Mouse (Mus musculus) right cerebral cortex, postnatal 36 days (tissue): ENCODE measurements at regions not wholly inside any gene's neighbourhood (a gene's known extent, or its start where the extent isn't known, plus 50 kb on each side); places are given as distances from the start of the nearest gene placed in this dataset.
"Not testable (repeated sequence)": the region's sequence is repeated elsewhere in the genome, so short reads cannot be mapped to it uniquely, and the experiment has no call there.

ENCODE experiments used
- DNase-seq, 2 experiments: peaks; one replicate each; pipeline ENCODE4 v3.0.0; 2022; ENCODE audit warnings: low spot score in 2 of 2, mixed read lengths in 1 of 2

DNA sequence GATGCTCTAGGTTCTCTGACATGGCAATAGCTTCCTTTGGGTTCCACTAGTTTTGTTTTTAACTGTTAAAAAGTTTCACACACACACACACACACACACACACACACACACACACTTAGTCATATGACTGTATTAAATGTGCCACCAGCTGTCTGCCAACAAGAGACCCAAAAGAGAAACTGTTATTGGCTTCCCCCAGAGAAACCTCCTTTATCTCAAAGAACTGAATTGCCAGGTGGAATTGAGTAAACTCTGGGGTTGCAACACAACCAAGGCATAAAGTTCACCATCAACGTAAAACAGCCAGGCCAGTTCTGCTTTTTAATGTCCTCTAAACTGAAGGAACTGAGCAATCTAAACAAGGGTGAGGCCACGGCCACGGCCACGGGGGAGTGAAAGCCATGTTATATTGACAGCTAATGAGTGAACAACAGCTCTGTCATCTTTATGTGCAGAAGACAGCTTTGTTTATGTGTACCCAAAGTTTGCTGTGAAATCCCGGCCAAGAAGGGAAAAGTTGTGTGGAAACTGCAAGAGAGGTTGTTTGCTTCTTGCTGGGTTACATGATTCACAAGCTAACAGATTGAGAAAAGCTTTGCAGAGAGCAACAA, 69.3 kb downstream of the Btg1 start:
- no peak for DNase-seq

DNA sequence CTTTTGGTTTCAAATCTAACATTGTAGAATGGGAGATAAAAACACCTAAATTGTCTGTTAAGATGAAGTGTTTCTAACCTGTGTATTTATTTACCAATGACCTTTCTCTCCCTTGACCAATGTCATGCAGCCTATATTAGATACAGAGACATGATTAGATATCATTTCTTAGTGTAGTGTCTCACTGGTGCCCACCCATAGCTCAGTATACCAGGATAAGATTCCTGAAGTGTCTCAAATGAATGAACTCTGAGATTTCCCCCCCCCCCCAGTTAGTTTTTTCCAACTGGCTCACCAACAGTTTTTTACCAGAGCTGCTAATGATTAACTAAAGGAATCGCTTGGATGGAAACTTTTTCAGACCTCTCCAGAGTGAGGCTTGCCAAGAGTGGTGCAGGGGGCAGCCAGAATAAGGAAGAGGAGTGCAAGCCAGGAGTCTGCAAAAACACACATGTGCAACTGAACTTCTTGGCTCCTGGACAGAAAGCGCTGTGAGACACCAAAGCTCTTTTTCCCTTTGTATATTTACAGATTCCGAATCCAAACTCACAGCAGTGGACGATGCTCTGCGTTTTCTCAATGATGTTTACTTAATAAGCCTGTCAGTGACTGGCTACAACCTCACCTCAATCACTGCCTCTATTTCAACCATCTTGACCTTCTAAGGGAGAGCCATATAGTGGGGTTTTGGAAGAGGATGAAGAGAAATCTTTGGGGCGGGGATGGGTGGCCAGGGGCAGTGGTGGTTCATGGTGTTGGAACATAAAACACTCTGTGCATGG, 70.0 kb downstream of the Btg1 start:
- no peak for DNase-seq

DNA sequence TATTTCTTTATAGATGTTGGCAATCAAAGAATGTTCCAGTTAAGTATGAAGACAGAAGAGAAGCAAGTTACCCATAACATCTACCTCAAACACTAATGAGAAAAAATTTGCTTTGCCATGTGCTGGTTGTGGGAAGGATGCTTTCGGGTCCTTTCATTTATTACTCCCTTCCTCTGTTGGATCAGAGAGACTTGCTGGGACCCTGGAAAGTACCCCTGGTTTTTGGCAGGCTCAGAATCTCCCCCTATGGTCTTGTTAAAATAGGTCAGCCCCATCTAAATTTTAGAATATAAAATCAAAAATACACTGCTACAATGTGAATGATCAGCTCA, 70.6 kb downstream of the Btg1 start:
- DNase-seq: no peak

DNA sequence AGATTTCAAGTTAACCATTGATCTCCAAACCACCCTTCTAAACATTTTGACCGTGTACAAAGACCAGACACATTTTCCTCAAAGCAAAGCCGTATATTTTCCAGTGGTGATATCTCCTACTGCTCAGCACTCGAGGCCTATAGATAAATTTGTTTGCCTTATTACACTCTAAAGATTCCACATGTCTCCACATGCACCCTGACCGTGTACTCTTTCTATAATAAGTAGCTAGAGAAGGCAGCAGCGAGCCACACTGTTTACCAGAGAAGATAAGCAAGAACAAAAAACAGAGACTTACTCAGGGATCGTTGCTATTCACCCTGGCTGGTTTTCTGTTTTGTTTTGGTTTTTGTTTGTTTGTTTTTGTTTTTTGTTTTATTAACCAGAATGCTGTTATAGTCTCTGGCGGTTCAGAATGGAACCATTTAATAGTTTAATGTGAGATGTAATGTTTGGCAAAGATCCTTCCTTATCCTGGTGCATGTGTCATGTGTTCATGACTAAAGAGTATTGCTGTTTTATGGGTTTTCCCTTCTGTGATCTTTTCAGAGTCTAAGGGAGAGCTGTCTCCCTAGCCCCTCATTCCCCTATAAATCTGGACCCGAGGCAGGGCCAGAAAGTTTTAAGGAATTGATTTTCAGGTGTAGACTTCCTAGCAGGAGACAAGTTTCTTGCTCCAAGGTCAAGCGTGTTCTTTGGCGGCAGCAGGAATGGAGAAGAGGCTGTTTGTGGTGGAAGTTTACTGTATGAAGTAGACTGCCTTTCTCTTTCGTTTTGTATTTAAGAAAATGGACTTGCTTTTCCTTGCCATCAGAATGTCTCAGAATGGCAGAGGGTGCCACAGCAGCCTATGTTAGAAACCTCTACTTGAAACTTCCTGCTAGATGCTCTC, 73.4 kb downstream of the Btg1 start:
- DNase-seq: no peak

DNA sequence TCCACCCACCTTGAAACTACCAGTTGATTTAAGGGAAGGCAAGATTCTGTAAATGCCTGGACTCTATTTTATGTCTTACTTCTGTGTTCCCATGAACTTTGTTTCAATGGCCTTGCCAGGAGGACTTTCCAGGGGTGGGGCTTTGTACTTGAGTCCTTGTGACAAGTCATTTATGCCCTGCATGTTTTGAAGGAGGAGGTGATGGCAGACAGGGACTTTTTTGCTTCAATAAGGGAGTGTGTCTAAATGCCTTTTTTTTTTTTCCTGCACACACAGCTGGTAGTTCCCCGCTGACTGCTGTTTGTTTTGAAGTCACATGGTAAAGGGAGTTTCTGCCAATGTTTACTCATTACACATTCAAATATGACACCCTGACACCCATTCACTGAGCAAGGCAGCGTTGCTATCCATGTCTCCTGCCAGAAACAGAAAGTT, 74.1 kb downstream of the Btg1 start:
- DNase-seq: no peak

DNA sequence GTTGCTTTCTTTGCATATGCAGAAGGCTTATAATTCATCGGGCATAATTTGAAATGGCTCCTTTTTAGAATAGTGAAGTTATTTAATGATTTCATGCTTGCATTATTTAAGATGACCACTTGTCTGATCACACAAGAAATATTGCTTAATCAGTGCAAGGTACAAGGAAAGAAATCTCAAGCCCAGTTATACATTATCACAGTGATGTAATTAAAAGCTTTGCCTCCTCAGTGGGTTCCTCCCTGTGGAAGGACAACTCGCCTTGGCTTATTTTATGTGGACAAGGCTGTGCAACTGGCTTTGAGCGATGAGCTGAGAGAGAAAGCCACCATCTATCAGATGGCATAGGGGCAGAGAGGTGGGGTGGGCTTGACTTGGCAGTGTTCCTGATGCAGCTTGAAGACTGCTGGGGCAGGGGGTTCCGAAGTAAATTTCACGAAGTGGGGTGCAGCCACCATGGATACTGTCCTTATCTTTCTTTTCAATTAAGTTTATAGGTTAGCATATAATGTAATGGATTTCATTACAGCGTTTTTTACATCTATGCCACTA, 74.6 kb downstream of the Btg1 start:
- no peak for DNase-seq

DNA sequence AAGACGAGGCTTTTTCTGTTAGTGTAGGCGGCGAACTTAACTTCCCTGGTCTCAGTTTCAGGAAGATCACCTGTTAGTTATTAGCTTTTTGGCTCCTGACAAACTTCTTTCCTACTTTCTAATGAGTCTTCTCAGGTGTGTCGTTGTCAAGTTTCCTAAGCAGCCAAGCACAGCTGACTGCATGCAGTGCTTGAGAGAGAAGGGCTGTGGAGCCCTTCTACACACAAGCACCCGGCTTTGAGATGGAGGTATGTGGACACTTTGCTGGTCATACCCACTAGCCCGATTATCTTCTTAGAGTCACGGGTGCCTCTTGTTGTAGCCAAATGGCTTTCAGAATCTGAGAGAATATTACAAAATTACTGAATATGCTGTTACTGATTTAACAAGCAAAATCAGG, 76.0 kb downstream of the Btg1 start:
- no peak for DNase-seq

DNA sequence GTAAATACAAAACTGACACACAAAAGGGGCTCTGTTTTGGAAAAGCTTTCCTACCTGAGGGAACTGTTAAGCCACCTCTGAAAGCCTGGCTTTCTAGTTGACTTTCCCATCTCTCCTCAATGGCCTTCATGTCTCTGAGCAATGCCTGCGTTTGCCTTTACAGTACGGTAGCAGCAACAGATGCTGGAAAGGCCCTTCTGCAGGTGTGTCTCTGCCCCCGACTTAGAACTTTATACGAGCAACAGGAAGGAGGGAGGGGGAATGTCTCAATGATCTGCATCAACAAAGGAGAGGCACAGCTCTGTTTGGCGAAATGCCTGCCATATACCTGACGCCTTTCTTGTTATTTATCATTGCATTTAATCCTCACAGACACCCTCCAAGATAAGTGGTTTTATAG, 77.0 kb downstream of the Btg1 start:
- DNase-seq: no peak

DNA sequence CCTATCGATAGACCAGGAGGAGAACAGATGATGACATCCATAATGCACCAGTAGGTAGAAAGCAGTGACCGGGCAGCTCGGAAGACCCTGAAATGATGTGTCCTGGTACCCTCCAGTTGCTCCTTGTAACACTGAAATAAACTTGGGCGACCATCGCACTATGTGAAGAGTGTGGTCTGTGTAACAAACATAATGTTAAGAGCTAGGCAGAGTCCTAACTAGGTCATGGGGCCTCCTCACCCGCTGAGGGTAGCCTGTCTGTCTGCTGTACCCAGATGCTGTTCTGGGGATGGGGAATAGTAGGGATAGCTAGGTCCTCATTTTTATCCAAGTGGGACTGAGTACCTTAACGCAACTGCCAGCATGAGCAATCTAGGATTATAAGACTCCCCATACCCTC, 79.8 kb downstream of the Btg1 start:
- DNase-seq: no peak

DNA sequence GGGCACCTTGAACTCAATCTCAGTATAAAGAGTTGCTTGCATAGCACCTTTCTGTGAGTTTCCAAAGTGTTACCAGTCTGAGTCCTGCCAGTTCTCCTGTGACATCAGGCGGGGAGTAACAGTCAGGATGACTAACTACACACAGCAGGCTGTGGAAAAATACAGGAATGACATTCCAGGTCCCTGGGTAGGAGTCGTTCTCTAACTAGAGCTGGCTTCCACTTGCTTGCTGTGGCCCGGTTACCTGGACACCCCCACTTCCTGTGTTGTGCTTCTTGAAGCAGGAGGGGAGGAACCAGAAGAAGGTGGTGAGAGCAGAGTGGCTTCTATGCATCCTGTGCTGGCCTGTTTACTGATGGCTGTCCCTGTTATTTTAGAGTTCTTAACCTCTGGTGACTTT, 81.0 kb downstream of the Btg1 start:
- DNase-seq: no peak

DNA sequence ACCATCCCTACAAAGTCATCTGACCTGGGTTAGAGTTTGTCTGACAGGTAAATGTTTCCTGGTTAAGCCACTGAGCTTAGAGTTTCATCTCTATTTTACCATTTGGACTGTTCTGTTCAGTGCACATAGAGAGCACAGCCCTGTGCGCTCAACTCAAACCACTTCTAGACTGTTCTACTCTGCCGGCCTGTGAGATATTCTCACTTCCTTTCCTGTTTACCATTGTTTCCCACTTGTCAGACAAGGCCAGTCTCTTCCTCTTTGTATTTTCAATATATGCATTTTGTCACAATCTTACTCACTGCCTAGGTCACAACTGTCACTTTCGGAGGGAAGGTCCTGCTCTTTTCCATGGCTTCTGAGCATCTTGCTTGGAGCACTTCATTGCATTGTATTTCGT, 89.8 kb downstream of the Btg1 start:
- no peak for DNase-seq

DNA sequence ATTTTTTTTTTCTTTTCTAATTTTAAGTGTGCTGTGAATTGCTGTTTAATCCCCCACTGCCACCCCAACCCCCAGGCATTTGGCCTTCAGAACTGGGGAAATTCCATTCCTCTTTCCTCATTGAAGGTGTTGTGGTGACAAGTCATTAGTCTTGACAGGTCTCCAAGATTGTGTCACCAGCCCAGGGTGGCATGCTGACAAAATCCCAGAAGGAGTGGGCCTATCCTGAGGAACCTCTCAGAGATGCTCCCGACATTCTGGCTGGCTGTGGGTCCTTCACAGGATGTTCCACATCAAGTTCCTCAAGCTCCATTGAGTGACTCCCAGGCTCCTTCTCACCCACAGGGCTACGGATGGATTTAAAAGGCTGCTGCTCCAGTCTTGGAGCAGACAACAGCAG, 91.7 kb downstream of the Btg1 start:
- no peak for DNase-seq

DNA sequence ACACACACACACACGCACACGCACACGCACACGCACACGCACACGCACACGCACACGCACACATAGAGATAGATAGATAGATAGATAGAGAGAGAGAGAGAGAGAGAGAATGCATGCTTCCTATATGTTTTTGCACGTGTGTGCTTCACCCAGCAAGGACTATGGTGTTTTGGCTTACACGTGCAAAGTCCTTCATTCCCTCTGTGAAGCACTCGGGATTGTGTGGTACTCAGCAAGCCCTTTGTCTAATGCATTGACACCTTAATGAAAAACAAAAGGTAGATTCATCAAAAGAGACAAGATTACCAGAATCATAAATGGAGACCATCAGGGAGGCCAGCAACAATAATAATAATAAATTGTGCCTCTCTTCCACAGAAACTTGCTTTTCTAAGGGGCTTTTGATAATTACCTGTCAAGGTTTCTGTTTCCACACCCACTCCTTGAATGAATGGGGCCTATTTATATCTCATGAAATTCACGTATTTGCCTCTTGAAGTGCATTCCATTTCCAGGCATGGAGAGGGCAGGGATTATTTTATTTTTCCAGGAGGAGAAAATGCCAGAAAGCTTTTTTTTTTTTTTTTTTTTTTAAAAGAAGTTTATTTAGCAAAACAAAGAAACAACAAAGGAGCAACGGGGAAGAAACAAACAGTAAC, 93.0 kb downstream of the Btg1 start:
- DNase-seq: no peak

DNA sequence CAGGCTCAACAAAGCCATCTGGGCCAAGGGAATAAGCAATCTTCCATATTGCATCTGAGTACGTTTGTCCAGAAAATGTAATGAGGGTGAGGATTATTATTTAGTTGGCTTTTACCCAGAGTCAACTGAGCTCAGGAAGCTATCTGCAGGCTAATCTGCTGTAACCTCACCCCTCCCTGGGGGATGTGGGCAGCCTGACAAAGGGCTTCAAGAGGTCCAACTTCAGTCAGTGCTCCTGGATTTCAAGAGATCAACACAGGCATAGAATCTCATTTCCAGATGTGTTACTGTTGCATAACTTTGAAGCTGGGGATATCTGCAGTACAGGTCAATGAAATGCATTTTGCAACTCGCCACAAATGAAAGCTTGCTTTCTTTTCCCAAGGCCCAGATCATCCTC, 95.2 kb downstream of the Btg1 start:
- DNase-seq: no peak

DNA sequence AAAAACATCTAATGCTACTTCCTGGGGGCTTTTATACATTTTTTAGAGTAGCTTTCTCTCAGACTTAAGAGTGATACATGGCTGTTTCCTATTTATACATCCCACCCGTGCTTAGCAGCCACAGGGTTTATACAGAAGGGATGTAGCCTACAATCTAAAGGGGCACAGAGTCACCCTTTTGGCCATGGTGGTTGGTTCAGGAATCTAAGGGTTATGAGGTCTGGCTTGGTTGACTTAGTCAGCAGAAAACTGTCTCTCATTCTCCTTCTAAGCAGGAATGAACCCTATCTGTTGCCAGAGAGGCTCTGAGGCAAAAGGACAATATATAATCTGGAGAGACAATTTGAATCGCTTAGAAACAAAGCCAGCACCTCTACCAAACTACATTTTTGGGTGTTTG, 97.9 kb downstream of the Btg1 start:
- DNase-seq: no peak

DNA sequence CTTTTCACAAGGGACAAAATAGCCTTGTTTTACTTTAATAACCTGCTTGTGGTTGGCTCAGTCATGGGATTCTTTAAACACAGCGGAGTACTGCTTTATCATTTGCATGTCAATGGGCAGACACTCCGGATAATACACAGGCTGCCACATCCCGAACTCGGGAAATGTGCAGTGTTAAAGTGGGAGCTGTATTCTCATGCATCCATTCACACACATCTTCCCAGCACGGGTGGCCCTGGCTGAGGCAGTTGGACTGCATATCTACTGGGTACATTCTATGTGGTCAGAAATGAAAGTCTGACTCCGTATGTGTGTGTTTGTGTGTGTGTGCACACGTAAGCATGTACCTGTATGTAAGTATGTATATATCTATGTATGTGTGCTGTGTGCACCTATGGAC, 100.5 kb downstream of the Btg1 start:
- no peak for DNase-seq

DNA sequence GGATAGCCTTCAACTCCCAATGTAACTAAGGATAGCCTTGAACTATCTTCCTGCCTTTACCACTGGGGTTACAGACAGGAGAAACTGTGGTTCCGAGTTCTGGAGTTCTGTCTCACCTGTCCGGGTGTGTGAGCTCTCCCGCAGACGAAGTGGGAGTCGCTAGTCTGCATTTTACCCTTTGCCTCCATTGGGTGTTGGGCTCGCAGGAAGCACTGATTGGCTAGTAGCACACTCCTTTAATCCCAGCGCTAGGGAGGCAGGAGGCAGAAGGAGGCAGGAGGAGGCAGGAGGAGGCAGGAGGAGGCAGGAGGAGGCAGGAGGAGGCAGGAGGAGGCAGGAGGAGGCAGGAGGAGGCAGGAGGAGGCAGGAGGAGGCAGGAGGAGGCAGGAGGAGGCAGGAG, 101.9 kb downstream of the Btg1 start:
- DNase-seq: not testable (repeated sequence)

DNA sequence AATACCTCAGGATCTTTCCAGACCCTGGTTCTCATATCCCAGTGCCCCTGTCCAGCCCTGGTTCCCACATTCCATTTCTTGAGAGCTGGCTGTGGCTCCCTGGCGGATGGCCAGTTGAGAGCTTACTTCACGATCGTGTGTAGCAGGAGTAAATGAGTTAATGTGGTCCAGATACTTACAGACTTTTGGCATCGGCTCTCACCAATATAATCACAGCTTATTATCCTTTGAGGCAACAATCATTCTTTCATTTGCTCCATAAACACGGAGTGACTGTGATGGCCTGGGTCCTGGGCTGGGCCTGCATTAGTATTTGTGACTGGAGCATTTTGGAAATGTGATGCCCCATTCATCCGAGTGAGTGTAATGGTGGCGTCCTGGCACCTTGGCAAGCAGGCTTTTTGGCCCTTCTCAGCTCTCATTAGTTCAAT, 103.5 kb downstream of the Btg1 start:
- DNase-seq: peak in 1 of 2 experiments; percentile 4

DNA sequence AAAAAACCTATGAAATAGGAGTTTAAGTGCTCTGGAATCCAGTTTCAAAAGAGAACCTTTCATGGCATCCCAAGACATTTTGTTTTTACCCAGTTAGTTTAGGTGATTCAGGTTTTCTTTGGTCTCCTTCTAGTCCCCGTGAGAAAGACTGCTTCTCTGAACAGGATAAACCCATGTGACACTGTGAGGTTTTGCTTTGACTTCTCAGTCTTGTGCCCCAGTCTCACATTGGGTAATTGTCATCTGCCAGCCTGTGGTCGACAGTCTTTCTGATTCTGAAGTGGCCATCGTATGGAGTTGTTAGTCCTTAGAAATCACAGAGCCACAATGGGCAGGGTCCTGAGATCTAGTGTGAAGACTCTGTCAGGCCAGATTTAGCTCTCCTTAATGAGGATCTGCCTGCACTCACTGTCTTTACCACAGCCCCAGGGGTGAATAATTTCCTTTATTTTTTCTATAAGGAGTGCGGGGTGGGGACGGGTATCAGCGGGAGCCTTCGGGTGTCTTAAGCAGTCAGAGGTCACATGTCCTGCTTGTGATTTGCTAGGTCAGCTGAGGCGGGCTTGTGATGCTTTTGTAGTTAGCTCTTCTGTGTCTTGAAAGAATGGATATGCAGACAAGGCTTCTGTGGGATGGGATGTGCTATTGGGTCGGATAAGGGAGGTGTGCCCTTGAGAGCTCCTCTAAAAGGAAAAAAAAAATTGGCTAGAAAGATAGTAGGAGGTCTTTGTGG, 104.3 kb downstream of the Btg1 start:
- DNase-seq: no peak

DNA sequence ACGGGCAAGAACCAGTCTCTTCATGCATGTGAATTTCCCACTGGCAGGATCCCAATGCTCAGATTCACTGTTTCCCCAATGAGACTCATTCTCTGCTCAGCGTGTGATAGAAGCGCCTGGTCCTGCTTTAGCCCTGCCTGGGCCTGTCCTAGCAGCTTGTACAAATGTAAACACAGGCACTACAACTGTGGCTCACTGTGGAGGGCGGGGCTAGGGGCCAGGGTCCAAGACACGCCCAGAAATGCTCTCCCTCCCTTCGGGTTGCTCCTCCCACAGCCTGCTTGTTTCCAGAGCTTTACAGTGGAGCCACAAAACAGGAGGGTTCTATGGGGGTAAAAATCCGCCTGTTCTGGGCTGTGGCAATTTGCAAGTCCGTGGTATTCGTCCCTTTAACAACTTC, 105.7 kb downstream of the Btg1 start:
- no peak for DNase-seq

DNA sequence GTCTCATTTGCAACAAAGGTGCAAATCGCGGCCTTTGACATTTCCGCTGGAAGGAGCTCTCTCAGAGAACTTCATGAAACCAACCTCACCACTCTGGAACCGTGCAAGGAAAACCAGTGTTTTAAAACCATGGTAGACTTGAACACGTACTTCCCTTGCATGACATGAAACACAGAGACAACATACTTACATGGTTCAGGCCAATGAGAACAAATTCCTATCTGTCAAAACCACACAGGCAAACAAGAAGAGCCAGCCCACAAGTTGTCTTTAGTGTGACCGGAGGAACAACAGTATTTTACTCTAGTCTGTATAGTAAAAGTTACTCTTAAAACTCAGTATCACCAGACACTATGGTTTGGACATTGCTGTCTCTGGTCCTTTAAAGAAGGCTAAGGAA, 106.3 kb downstream of the Btg1 start:
- no peak for DNase-seq
